Mouse (Mus musculus) stomach, postnatal 0 days (tissue): ENCODE results near the gene Olfr1377.

ENCODE experiments used
- CTCF ChIP-seq: IDR thresholded peaks from 2 replicates; pipeline ENCODE4 v1.5.1; 2016; ENCODE audit warnings: antibody characterized with exemption, low read depth, mild to moderate bottlenecking, moderate library complexity
- EP300 ChIP-seq: optimal IDR thresholded peaks from 2 replicates; pipeline ENCODE3; 2016; ENCODE audit warnings: antibody characterized with exemption

GRCm38 (mm10) chr11:50938435-50938834 is 43.3 kb upstream of the Olfr1377 start:
- TF ChIP-seq CTCF = no peak
- TF ChIP-seq EP300 = no peak
